Mouse (Mus musculus) left cerebral cortex, adult 18-20 months (tissue): ENCODE data around the gene Gm14137. TPM values are rescaled to one million over a fixed set of nuclear protein-coding genes. Genes with fewer than 3 reads are reported as not detected.

Experiments
- total RNA-seq, 2 experiments: library from RNA; stranded (reverse); gene quantifications; 2 replicates each; pipeline ENCODE4 v1.2.3; 2021

Gene Gm14137
- total RNA-seq, 2 experiments from 2014 or later = not detected

Other genes with a start within 250 kb of the Gm14137 start
- gene Chst14, start 248.0 kb upstream of the Gm14137 start, total RNA-seq = 1 to 10 TPM; 1.8 to 2.9 TPM
- gene Ccdc32, start 145.1 kb upstream of the Gm14137 start, total RNA-seq = 10 to 100 TPM; 47.4 to 48.4 TPM
- gene Rpusd2, start 139.7 kb upstream of the Gm14137 start, total RNA-seq = 1 to 10 TPM; 8.5 to 8.9 TPM
- gene Knl1, start 127.4 kb upstream of the Gm14137 start, total RNA-seq = under 1 TPM; 0.05 to 0.07 TPM
- gene Rad51, start 61.7 kb upstream of the Gm14137 start, total RNA-seq = 1 to 10 TPM in 1 of 2 experiments, under 1 TPM in 1; 0.70 to 1.5 TPM
- gene Rmdn3, start 17.5 kb upstream of the Gm14137 start, total RNA-seq = 10 to 100 TPM; 57.3 to 65.9 TPM
- gene Gchfr, start 6.7 kb upstream of the Gm14137 start, total RNA-seq = 1 to 10 TPM in 1 of 2 experiments, under 1 TPM in 1; 0.56 to 1.0 TPM
- 10 to 100 TPM; 24.2 to 37.3 TPM for gene Zfyve19, start 34.1 kb downstream of the Gm14137 start, total RNA-seq
- gene Dnajc17, start 34.3 kb downstream of the Gm14137 start, total RNA-seq = 10 to 100 TPM; 15.9 to 17.7 TPM
- not detected for gene Ppp1r14d, start 55.4 kb downstream of the Gm14137 start, total RNA-seq
- gene Spint1, start 62.9 kb downstream of the Gm14137 start, total RNA-seq = 1 to 10 TPM; 1.6 to 1.9 TPM
- gene Rhov, start 96.8 kb downstream of the Gm14137 start, total RNA-seq = 10 to 100 TPM; 11.6 to 11.8 TPM
- 10 to 100 TPM; 50.6 to 51.2 TPM for gene Vps18, start 114.2 kb downstream of the Gm14137 start, total RNA-seq
- 1 to 10 TPM; 1.6 to 2.3 TPM for gene Dll4, start 151.3 kb downstream of the Gm14137 start, total RNA-seq
- gene Chac1, start 176.7 kb downstream of the Gm14137 start, total RNA-seq = 1 to 10 TPM; 7.7 to 9.2 TPM